In the genomic region with DNA sequence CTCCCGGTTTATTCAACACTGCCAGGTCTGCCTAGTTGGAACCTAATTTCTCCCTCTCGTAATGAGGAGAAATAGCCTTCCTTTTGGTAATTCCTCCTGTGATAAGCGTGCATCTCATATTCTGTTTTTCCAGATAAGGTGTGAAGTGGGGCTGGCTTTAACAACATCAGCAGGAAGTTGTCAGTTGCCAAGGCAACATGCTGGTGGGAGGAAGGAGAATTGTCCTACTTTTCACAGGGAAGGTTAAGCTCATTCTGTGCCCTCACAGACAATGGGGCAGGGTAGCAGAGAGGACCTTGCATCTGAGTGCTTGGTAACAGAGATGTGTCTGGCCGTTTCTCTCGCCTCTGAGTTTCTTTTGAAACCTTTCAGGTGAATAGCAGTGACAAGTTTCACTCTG, we compare ENCODE assay signal across 13 mouse cellular contexts. TPM values are rescaled to one million over a fixed set of nuclear protein-coding genes. Genes with fewer than 3 reads are reported as not detected.
A peak's percentile ranks its signal among the peaks of the same experiment; 100 is the strongest.
DNase-seq lines count a peak whose midpoint lies in the region; ATAC-seq and TF ChIP-seq lines count a peak whose summit lies in the region.
"Had no signal": no experiment of that assay in that cellular context is flagged by ENCODE, and none has a peak within 500 bp of the region (broad histone marks: within the 10 kb centered on the region; RNA-seq: fewer than 3 reads in every experiment).

No protein-coding gene starts in this region.

- WGBS in forebrain, postnatal 0 days: 43% methylated on average over 5 of the region's 5 CpGs
- WGBS in intestine, embryonic 16.5 days: 58% methylated on average over 5 of the region's 5 CpGs

- no peak overlapping the region for H3K4me2 ChIP-seq in forebrain, postnatal 0 days (ENCODE audit: low read depth)
- no peak overlapping the region for H3K4me2 ChIP-seq in intestine, embryonic 16.5 days (ENCODE audit: low read depth, low read length)
- H3K4me2 ChIP-seq: limb, embryonic 12.5 days had no signal

- no peak overlapping the region for H3K4me3 ChIP-seq in forebrain, postnatal 0 days (ENCODE audit: low read depth, low read length)
- no peak overlapping the region for H3K4me3 ChIP-seq in intestine, embryonic 16.5 days (ENCODE audit: low read length)
- H3K4me3 ChIP-seq: limb, embryonic 12.5 days; myocyte had no signal

- ATAC-seq in forebrain, postnatal 0 days: peak; percentile 32; the same call in 1 of the 2 replicates
- ATAC-seq in intestine, embryonic 16.5 days: no peak

- H3K9me3 ChIP-seq in forebrain, postnatal 0 days (ENCODE audit: low read length): no peaks in the 10 kb centered on the region
- H3K9me3 ChIP-seq in intestine, embryonic 16.5 days (ENCODE audit: control insufficient read depth, low read length): no peaks in the 10 kb centered on the region
- H3K9me3 ChIP-seq: limb, embryonic 12.5 days had no signal

- TF ChIP-seq CTCF in forebrain, postnatal 0 days (IDR thresholded peaks at IDR 0.05; ENCODE audit: low read depth): no peak

- H3K27ac ChIP-seq in forebrain, postnatal 0 days (ENCODE audit: low read depth, low read length): 0 out of 2 replicates have a peak overlapping the region, but pooled peaks have one; percentile 59
- peak overlapping the region; percentile 47 for H3K27ac ChIP-seq in intestine, embryonic 16.5 days (ENCODE audit: low read length)
- H3K27ac ChIP-seq: limb, embryonic 12.5 days had no signal

- DNase-seq in kidney, postnatal 14 days: peak; percentile 15
- no peak for DNase-seq in kidney, adult 9 months
- peak; percentile 42 for DNase-seq in forebrain, postnatal 0 days
- peak; percentile 26 for DNase-seq in telencephalon, adult 2 months (ENCODE audit: low read depth, low spot score)
- no peak for DNase-seq in urinary bladder, postnatal 36 days (ENCODE audit: low spot score in 2 of 2)
- DNase-seq in testis, postnatal 14 days (ENCODE audit: low spot score): no peak
- DNase-seq in layer of hippocampus, adult 9-11 months: no peak
- DNase-seq: cerebellum, postnatal 14 days; gastrocnemius, postnatal 10 days; kidney, postnatal 25 days had no signal

- H3K36me3 ChIP-seq in forebrain, postnatal 0 days (ENCODE audit: insufficient read depth): no peaks in the 10 kb centered on the region
- H3K36me3 ChIP-seq in intestine, embryonic 16.5 days (ENCODE audit: control insufficient read depth, insufficient read depth, low read length): no peaks in the 10 kb centered on the region
- H3K36me3 ChIP-seq: limb, embryonic 12.5 days had no signal

- H3K27me3 ChIP-seq in forebrain, postnatal 0 days (ENCODE audit: insufficient read depth, low read length): no peaks in the 10 kb centered on the region
- no peaks in the 10 kb centered on the region for H3K27me3 ChIP-seq in intestine, embryonic 16.5 days (replicated peaks; ENCODE audit: control insufficient read depth, insufficient read depth, low read length)
- H3K27me3 ChIP-seq: limb, embryonic 12.5 days had no signal

- 0 out of 2 replicates have a peak, but pooled peaks cover 7% of the 10 kb centered on the region for H3K4me1 ChIP-seq in forebrain, postnatal 0 days (ENCODE audit: insufficient read depth)
- H3K4me1 ChIP-seq in intestine, embryonic 16.5 days (ENCODE audit: control insufficient read depth, insufficient read depth, low read length): peaks cover 17% of the 10 kb centered on the region

- no peak overlapping the region for H3K9ac ChIP-seq in forebrain, postnatal 0 days
- H3K9ac ChIP-seq in intestine, embryonic 16.5 days (ENCODE audit: low read depth, low read length): no peak overlapping the region
- H3K9ac ChIP-seq: limb, embryonic 12.5 days had no signal

RNA-seq across cellular contexts. Expression of gene Tshz2, which starts 47.1 kb away (rescaled TPM):
- 26.1 and 29.2 TPM in 2 replicates for total RNA-seq in forebrain, postnatal 0 days (2014; rRNA removed)
- 8.8 and 19.7 TPM in 2 replicates for polyA plus RNA-seq in forebrain, postnatal 0 days (2015; fragmentation: Nextera tagmentation; extraction: Ambion mirVana)
- 12.7 and 14.0 TPM in 2 replicates for polyA plus RNA-seq in intestine, embryonic 16.5 days (2015; fragmentation: Nextera tagmentation; extraction: Ambion mirVana)
- polyA plus RNA-seq: myocyte had no signal

Comparison
In these comparisons a context has a peak if more than half of its experiments do, and no peak if none do; other contexts are left out.
1. DNase-seq: peak in kidney, postnatal 14 days (single experiment), forebrain, postnatal 0 days (single experiment) and telencephalon, adult 2 months (single experiment); none in kidney, adult 9 months (single experiment), urinary bladder, postnatal 36 days (0 of 2), testis, postnatal 14 days (single experiment) and layer of hippocampus, adult 9-11 months (single experiment).